Mouse (Mus musculus) kidney, adult 8-10 months (tissue): ENCODE measurements around the gene Erg28.

ENCODE experiments used
- DNase-seq, 2 experiments: peaks; one replicate each; pipeline ENCODE4 v3.0.0; 2022

Gene Erg28

GRCm38 (mm10) chr12:85811676-85812075 is 12.7 kb downstream of the Erg28 start:
- no peak for DNase-seq

- no peak for DNase-seq
Observed at GRCm38 (mm10) chr12:85810959-85811358, 13.4 kb downstream of the Erg28 start.

GRCm38 (mm10) chr12:85809726-85810125 is 14.6 kb downstream of the Erg28 start:
- no peak for DNase-seq

GRCm38 (mm10) chr12:85800031-85800430 is 24.3 kb downstream of the Erg28 start:
- no peak for DNase-seq

- DNase-seq: no peak
Observed at GRCm38 (mm10) chr12:85795551-85795950, 28.8 kb downstream of the Erg28 start.

- no peak for DNase-seq
Observed at GRCm38 (mm10) chr12:85794094-85794493, 30.3 kb downstream of the Erg28 start.

- peak in 1 of 2 experiments; percentile 15 for DNase-seq
Observed at GRCm38 (mm10) chr12:85792821-85793346, 31.5 kb downstream of the Erg28 start.

- DNase-seq: no peak
Observed at GRCm38 (mm10) chr12:85792158-85792557, 32.2 kb downstream of the Erg28 start.

- peak; percentile 19 to 43 for DNase-seq
Observed at GRCm38 (mm10) chr12:85784916-85785815, 39.2 kb downstream of the Erg28 start.

GRCm38 (mm10) chr12:85781606-85782005 is 42.7 kb downstream of the Erg28 start:
- DNase-seq: no peak

GRCm38 (mm10) chr12:85779707-85780106 is 44.6 kb downstream of the Erg28 start:
- no peak for DNase-seq

GRCm38 (mm10) chr12:85778962-85779361 is 45.4 kb downstream of the Erg28 start:
- no peak for DNase-seq

GRCm38 (mm10) chr12:85771356-85771755 is 53.0 kb downstream of the Erg28 start:
- no peak for DNase-seq

- no peak for DNase-seq
Observed at GRCm38 (mm10) chr12:85767750-85768149, 56.6 kb downstream of the Erg28 start.

GRCm38 (mm10) chr12:85766287-85766686 is 58.1 kb downstream of the Erg28 start:
- no peak for DNase-seq
